Mouse (Mus musculus): ENCODE results near the gene Tmem18.

DNA sequence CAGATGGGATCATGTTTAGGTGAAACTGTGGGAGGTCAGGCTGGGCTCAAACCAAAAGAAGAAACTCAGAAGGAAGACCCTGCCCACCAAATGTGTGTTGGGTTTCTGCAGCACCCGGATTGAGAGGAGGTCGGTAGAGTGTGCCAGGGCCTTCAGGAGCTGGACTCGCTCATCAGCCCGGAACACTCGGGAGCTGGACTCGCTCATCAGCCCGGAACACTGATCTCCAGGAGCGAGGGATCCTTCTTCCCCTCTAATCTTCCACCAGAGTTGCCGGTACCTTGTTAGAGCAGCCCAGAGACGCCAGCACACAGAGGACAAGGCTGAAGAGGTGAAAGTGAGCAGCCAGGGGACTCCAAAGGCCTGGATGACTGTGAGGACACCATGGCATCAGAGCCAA, 2.9 kb upstream of the Tmem18 start:
- TF ChIP-seq CTCF (IDR thresholded peaks at IDR 0.05; ENCODE audit: extremely low read depth, insufficient read depth, insufficient read length, insufficient replicate concordance): no peak
- no peak for TF ChIP-seq POLR2A (IDR thresholded peaks at IDR 0.05; ENCODE audit: low read depth, low read length)
